Mouse (Mus musculus) heart, postnatal 0 days (tissue): Measurements from ENCODE around the gene Armh2. TPM values are rescaled to one million over a fixed set of nuclear protein-coding genes. Genes with fewer than 3 reads are reported as not detected.

Source experiments
- ATAC-seq: fragments of 200-750 bp; cut with Nextera tagmentation; 2 replicates; pipeline ENCODE4 v1.8.0; 2017; ENCODE audit warnings: low read depth, moderate number of reproducible peaks, moderate library complexity; ENCODE audit not compliant: insufficient read depth
- DNase-seq: peaks from one replicate; pipeline ENCODE4 v3.0.0-alpha.2; 2016; ENCODE audit warnings: low spot score
- H3K27ac ChIP-seq: fragments of 300-500 bp; sonication (generic); 2 replicates; pipeline ENCODE4 v1.5.1; 2014; ENCODE audit warnings: low read depth, mild to moderate bottlenecking
- H3K27me3 ChIP-seq: fragments of 300-500 bp; sonication (generic); 2 replicates; pipeline ENCODE4 v1.6.1; 2014; ENCODE audit warnings: low read length, mixed read lengths; ENCODE audit not compliant: control insufficient read depth, insufficient read depth
- H3K36me3 ChIP-seq: fragments of 300-500 bp; sonication (generic); replicated peaks from 2 replicates; pipeline ENCODE4 v1.6.1; 2014; ENCODE audit warnings: low read length, mixed read lengths; ENCODE audit not compliant: control insufficient read depth, insufficient read depth
- H3K4me1 ChIP-seq: fragments of 300-500 bp; sonication (generic); 2 replicates; pipeline ENCODE4 v1.6.1; 2014; ENCODE audit warnings: antibody characterized with exemption; ENCODE audit not compliant: control insufficient read depth, insufficient read depth
- H3K4me2 ChIP-seq: fragments of 300-500 bp; sonication (generic); 2 replicates; pipeline ENCODE4 v1.6.1; 2014; ENCODE audit warnings: low read depth, mild to moderate bottlenecking, low read length, moderate library complexity
- H3K4me3 ChIP-seq: fragments of 300-500 bp; sonication (generic); 2 replicates; pipeline ENCODE4 v1.5.1; 2014; ENCODE audit warnings: low read depth, low read length
- H3K9ac ChIP-seq: fragments of 300-500 bp; sonication (generic); replicated peaks from 2 replicates; pipeline ENCODE4 v1.6.1; 2014; ENCODE audit warnings: low read depth, low read length, mixed read lengths
- H3K9me3 ChIP-seq: fragments of 300-500 bp; sonication (generic); replicated peaks from 2 replicates; pipeline ENCODE4 v1.6.1; 2016; ENCODE audit warnings: low read length; ENCODE audit not compliant: control insufficient read depth
- CTCF ChIP-seq: IDR thresholded peaks from 2 replicates; pipeline ENCODE4 v1.5.1; 2016; ENCODE audit warnings: antibody characterized with exemption, control low read depth, low read depth
- EP300 ChIP-seq: IDR thresholded peaks from 2 replicates; pipeline ENCODE4 v1.6.1; 2016; ENCODE audit warnings: antibody characterized with exemption, low read depth
- WGBS: fragments of 180-500 bp; shearing (Covaris S2); extraction: QIAGEN DNeasy Blood & Tissue Kit; methylation state at CpG from one replicate; pipeline ENCODE4 v1.1.7; 2014; 5-methylcytosine and 5-hydroxymethylcytosine counted together
- polyA plus RNA-seq: library from polyadenylated mRNA; unstranded; fragments of >200 nt; fragmentation: Nextera tagmentation; extraction: Ambion mirVana; gene quantifications from 2 replicates; pipeline ENCODE4 v1.2.1, GENCODE M21; 2015
- total RNA-seq: library from RNA; depleted of rRNA; stranded (reverse); fragments of >200 nt; gene quantifications from 2 replicates; pipeline ENCODE4 v1.2.3, GENCODE M21; 2014; ENCODE audit warnings: low replicate concordance

Armh2 gene
- total and polyA plus RNA-seq, 2 experiments from 2014 or later = not detected

DNA sequence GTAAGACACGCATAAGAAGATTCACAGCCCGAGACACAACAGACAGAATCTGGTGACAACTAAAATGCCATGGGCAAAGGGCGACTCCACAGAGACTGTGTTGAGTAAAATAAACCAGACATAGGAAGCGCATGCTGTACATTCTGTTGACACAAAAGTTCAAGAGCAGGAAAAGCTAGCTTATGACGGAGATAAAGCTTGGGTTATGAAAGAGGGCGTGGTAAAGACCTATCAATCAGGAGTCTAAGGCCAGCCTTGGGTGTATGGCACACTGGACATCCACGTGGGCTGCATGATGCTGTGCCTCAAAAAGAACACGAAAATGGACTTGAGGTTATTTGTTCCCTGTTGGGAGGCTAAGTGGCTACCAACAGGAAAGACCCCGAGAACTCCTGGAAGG lies 24.6 kb upstream of the Armh2 start:
- Histone ChIP-seq H3K27ac (no peak overlapping the region), H3K9me3 (no peaks in the 10 kb centered on the region), H3K4me1 (0 out of 2 replicates have a peak, but pooled peaks cover 12% of the 10 kb centered on the region), H3K36me3 (peaks cover 44% of the 10 kb centered on the region), H3K27me3 (no peaks in the 10 kb centered on the region), H3K9ac (no peak overlapping the region), H3K4me2 (no peak overlapping the region), H3K4me3 (no peak overlapping the region)
- TF ChIP-seq EP300 (no peak), CTCF (no peak)
- ATAC-seq = no peak
- 52% methylated on average over 9 of the region's 9 CpGs for WGBS
- DNase-seq = no peak

GRCm38 (mm10) chr13:24717677-24718076 lies 23.4 kb upstream of the Armh2 start:
- 69% methylated on average over 7 of the region's 7 CpGs for WGBS
- H3K4me2 ChIP-seq = no peak overlapping the region
- ATAC-seq (no peak), DNase-seq (no peak)
- H3K9ac ChIP-seq = no peak overlapping the region
- TF ChIP-seq EP300 = no peak
- TF ChIP-seq CTCF = no peak
- no peak overlapping the region for H3K27ac ChIP-seq
- no peak overlapping the region for H3K4me3 ChIP-seq
- H3K4me1 ChIP-seq = 0 out of 2 replicates have a peak, but pooled peaks cover 7% of the 10 kb centered on the region
- H3K27me3 ChIP-seq = no peaks in the 10 kb centered on the region
- H3K36me3 ChIP-seq = peaks cover 48% of the 10 kb centered on the region
- no peaks in the 10 kb centered on the region for H3K9me3 ChIP-seq

DNA sequence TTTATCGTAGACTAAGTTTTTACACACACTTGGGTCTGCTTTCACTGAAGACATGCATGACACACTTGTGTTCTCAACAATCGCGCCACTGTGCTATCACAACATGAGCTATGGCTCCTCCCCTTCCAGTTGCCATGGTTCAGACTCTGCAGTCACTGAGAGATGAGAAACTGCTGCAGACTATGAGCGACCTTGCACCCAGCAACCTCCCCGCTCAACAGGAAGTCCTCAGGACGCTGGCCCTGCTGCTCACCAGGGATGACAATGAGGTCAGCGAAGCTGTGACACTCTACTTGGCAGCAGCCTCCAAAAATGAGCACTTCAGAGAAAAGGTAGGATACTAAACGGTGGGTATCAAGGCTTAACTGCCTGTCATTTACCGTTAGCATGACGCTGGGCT lies 19.5 kb upstream of the Armh2 start:
- H3K4me1 ChIP-seq = no peaks in the 10 kb centered on the region
- TF ChIP-seq EP300 = no peak
- TF ChIP-seq CTCF = no peak
- no peak overlapping the region for H3K9ac ChIP-seq
- H3K36me3 ChIP-seq = peaks cover 58% of the 10 kb centered on the region
- no peak overlapping the region for H3K4me2 ChIP-seq
- ATAC-seq = no peak; the same call in 1 of the 2 replicates
- H3K27ac ChIP-seq = no peak overlapping the region
- WGBS = 61% methylated on average over 10 of the region's 10 CpGs
- DNase-seq = no peak
- H3K9me3 ChIP-seq = no peaks in the 10 kb centered on the region
- H3K27me3 ChIP-seq = no peaks in the 10 kb centered on the region
- H3K4me3 ChIP-seq = no peak overlapping the region

DNA sequence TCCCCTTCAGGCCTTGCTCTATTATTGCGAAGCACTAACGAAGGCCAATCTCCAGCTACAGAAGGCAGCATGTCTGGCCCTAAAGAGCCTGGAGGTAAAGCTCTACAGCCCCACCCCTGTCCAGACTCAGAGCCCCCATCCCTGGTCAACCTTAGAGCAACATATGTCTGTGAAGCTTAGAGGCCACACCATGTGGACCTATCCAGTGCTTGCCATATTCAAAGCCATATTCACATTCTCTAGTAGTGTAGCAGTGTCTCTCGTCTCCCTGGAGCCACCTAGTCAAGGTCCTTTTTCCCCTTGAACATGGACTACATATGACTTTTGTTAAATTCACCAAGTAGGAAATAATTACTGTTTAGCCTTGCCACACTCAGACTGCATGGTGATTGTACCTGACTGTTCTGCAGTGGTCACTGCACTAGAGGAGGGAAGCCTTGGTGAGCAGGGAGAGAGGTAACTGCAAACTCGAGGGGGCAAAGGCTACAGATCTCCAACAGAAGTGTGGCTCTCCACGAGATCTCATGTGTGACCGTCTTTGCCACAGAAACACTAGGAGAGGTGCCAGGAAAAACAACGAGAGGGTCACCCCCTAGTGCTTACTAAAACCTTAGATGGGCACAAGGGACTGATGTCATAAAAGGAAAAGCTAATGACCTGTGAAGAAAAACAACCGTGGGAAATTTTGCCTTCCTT lies 17.2 kb upstream of the Armh2 start:
- Histone ChIP-seq H3K27me3 (no peaks in the 10 kb centered on the region), H3K9me3 (no peaks in the 10 kb centered on the region), H3K4me1 (no peaks in the 10 kb centered on the region), H3K36me3 (peaks cover 41% of the 10 kb centered on the region), H3K4me3 (no peak overlapping the region), H3K4me2 (no peak overlapping the region), H3K27ac (no peak overlapping the region), H3K9ac (no peak overlapping the region)
- WGBS = 59% methylated on average over 8 of the region's 8 CpGs
- ATAC-seq = no peak
- no peak for TF ChIP-seq CTCF
- TF ChIP-seq EP300 = no peak
- no peak for DNase-seq

DNA sequence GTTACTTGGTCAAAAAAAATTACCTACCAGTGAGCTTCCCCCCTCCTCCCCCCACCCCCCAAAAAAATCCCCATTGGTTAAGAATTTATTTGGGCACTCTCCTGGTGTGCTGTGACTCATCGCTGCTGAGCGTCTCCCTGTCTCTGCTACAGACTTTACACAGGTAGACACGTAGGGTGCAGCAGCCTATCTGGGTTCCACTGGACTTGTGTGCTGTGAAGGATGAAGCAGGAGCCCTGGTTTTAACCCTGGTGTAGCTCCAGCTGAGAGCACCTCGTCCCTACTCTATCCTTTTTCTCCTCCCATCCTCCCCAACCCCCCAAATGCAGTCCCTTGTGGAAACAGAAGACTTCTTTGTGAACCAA lies 16.7 kb upstream of the Armh2 start:
- H3K27me3 ChIP-seq = no peaks in the 10 kb centered on the region
- peaks cover 42% of the 10 kb centered on the region for H3K36me3 ChIP-seq
- no peak for TF ChIP-seq EP300
- TF ChIP-seq CTCF = no peak
- ATAC-seq (no peak), DNase-seq (no peak)
- no peaks in the 10 kb centered on the region for H3K4me1 ChIP-seq
- H3K4me3 ChIP-seq = no peak overlapping the region
- H3K27ac ChIP-seq = no peak overlapping the region
- no peak overlapping the region for H3K4me2 ChIP-seq
- whole genome bisulfite sequencing = 66% methylated on average over 4 of the region's 4 CpGs
- no peak overlapping the region for H3K9ac ChIP-seq
- no peaks in the 10 kb centered on the region for H3K9me3 ChIP-seq

GRCm38 (mm10) chr13:24729128-24729527 lies 11.9 kb upstream of the Armh2 start:
- no peak overlapping the region for H3K27ac ChIP-seq
- no peaks in the 10 kb centered on the region for H3K9me3 ChIP-seq
- H3K27me3 ChIP-seq = no peaks in the 10 kb centered on the region
- H3K4me1 ChIP-seq = no peaks in the 10 kb centered on the region
- H3K4me3 ChIP-seq = no peak overlapping the region
- no peak overlapping the region for H3K4me2 ChIP-seq
- H3K36me3 ChIP-seq = peaks cover 47% of the 10 kb centered on the region
- TF ChIP-seq CTCF (no peak), EP300 (no peak)
- DNase-seq (no peak), ATAC-seq (no peak)
- WGBS = 88% methylated on average over 5 of the region's 5 CpGs
- no peak overlapping the region for H3K9ac ChIP-seq
